Mouse (Mus musculus) bone marrow macrophage, adult 2 months (primary cell): ENCODE data around the gene Dnajc6.

Source experiments
- CTCF ChIP-seq: IDR thresholded peaks from 2 replicates; pipeline ENCODE4 v1.5.1; 2012; ENCODE audit warnings: low read depth, mild to moderate bottlenecking, low read length, moderate library complexity
- POLR2A ChIP-seq: IDR thresholded peaks from 2 replicates; pipeline ENCODE4 v1.6.1; 2012; ENCODE audit warnings: mild to moderate bottlenecking, low read depth, low read length, borderline replicate concordance

GRCm38 (mm10) chr4:101513251-101513650 is 16.8 kb downstream of the Dnajc6 start:
- TF ChIP-seq CTCF = no peak
- no peak for TF ChIP-seq POLR2A
